Mouse (Mus musculus): Measurements from ENCODE around the gene Tmem121.

DNA sequence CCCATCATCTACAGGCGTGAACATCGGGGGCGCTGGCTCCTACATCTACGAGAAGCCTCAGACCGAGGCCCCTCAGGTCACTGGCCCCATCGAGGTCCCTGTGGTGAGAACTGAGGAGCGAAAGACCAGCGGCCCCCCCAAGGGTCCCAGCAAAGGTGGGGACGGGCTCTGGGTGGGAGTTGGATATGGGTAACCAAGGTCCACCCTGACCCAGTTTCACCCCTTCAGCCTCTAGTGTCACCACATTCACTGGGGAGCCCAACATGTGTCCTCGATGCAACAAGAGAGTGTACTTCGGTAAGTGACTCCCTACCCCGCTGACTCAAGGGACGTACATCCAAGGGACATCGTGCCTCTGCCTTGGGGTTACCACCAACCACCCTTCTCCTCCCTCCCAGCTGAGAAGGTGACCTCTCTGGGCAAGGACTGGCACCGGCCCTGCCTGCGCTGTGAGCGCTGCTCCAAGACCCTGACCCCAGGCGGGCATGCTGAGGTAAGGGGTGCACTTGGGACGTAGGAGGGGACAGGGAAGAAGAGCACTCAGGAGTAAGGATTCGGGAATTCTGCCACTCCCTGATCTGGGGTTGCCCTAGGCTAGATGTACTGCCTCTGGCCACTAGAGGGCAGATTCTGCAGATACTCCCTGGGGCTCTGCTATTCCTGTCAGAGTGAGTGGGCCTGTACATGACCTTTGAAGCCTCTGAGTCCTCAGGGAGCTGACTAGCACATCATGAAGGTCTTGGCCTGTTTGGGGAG lies 41.6 kb upstream of the Tmem121 start:
- TF ChIP-seq CTCF (IDR thresholded peaks at IDR 0.05; ENCODE audit: control insufficient read depth, insufficient read depth, low read length) (peak; percentile 81), POLR2A (IDR thresholded peaks at IDR 0.05; ENCODE audit: borderline replicate concordance, control insufficient read depth, low read depth, low read length) (no peak)
